Mouse (Mus musculus) CD4-positive, CD25-positive, alpha-beta regulatory T cell (primary cell): Measurements from ENCODE around the gene Olfr819. TPM values are rescaled to one million over a fixed set of nuclear protein-coding genes. Genes with fewer than 3 reads are reported as not detected.

Source experiments
- polyA plus RNA-seq: library from polyadenylated mRNA; unstranded; fragments of 100-300 nt; shearing (Covaris generic); gene quantifications from one replicate; pipeline ENCODE4 v1.2.1, GENCODE M21; 2017

The Olfr819 gene
- not detected for polyA plus RNA-seq

DNA sequence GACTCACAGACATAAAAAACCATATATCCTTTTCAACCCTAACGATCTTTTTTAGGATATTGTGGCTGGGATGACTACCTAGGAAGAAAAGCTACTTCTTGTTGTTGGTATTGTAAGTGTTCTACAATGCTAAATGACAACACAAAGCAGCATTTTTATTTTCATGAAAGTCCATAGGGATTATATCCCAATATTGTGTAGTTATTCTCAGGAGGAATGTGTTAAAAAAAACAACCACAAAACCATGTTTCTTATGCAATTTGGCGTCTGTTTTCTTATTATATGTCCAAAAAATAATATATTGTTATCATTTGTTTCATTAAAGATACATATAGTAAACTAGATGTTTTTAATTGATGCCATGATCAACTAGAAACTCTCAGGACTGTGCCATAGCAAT, at the start of gene Olfr819:
Gene Olfr819, minus strand, starts transcription at position 101 of the 400 bp plus-strand sequence.

DNA sequence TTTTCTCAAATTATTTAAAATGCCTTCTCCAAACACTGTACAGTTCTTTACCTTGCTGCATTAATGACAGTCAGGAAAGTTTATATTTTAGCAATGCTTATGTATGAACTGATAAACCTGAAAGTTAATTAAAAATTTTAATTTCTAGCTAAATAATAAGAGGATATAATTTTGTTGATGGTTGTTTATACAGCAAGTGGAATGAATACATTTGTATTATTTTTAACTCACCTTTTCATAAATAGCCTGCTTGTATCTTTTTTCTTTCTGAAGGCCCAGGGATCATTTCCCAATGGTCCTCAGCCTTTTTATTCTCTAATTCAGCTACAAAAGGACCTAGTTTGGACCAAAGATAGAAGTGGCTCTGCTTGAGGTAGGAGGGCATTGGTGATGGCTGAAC, 45.3 kb upstream of the Olfr819 start, which contains the start of gene Olfr820:
Gene Olfr820, plus strand, starts transcription at position 301 of the 400 bp plus-strand sequence.

DNA sequence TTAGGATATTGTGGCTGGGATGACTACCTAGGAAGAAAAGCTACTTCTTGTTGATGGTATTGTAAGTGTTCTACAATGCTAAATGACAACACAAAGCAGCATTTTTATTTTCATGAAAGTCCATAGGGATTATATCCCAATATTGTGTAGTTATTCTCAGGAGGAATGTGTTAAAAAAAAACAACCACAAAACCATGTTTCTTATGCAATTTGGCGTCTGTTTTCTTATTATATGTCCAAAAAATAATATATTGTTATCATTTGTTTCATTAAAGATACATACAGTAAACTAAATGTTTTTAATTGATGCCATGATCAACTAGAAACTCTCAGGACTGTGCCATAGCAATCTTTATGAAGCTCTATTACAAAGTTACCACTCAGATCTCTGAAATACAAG, 17.9 kb upstream of the Olfr819 start, which contains the start of gene Gm10310:
Gene Gm10310, minus strand, starts transcription at position 101 of the 400 bp plus-strand sequence.

DNA sequence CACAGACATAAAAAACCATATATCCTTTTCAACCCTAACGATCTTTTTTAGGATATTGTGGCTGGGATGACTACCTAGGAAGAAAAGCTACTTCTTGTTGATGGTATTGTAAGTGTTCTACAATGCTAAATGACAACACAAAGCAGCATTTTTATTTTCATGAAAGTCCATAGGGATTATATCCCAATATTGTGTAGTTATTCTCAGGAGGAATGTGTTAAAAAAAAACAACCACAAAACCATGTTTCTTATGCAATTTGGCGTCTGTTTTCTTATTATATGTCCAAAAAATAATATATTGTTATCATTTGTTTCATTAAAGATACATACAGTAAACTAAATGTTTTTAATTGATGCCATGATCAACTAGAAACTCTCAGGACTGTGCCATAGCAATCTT, 9.0 kb upstream of the Olfr819 start, which contains the start of gene Olfr247:
Gene Olfr247, minus strand, starts transcription at position 101 of the 400 bp plus-strand sequence.

DNA sequence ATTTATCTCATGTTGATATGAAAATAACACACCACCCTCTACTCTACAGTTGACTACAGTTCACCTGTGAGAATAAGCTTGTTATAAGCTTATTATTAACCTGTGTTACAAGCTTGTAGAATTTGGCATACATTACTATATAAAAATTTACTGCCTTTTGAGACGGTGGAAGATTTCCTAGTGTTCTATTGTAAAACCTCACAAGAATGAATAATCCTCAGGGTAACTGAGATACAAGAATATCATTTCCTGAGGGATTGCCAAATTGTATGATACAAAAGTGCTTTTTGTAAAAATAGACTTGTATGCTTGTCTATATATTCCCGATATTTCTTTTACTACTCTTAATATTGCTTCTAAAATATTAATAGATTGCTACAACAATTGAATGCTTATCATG, 18.1 kb downstream of the Olfr819 start, which contains the start of gene Olfr818:
Gene Olfr818, minus strand, starts transcription at position 101 of the 400 bp plus-strand sequence.

DNA sequence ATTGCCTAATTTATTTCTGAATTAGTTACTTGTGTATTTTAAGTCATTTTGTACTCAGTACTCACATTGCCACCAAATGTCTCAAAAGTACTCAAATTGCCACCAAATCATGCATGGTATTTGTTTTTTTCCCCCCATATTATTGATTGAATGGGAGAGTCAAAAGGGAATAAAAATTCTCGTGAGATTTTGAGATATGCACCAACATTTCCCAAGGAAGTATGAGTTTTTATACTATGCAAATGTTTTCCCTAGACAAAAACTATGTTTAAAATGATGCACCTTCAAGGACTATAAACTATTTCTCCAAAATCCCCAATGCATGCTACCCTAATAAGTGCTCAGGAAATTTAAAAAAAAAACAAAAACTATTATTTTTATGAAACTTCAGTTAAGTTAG, 51.6 kb downstream of the Olfr819 start, which contains the start of gene Olfr816:
Gene Olfr816, minus strand, starts transcription at position 101 of the 400 bp plus-strand sequence.

Other genes with a start within 250 kb of the Olfr819 start
- gene Olfr805, start 237.9 kb downstream of the Olfr819 start, polyA plus RNA-seq: not detected
- not detected for gene Olfr806, start 225.3 kb downstream of the Olfr819 start, polyA plus RNA-seq
- not detected for gene Olfr807, start 209.5 kb downstream of the Olfr819 start, polyA plus RNA-seq
- gene Olfr808, start 201.8 kb downstream of the Olfr819 start, polyA plus RNA-seq: not detected
- not detected for gene Olfr809, start 192.6 kb downstream of the Olfr819 start, polyA plus RNA-seq
- not detected for gene Olfr810, start 172.3 kb downstream of the Olfr819 start, polyA plus RNA-seq
- not detected for gene Olfr811, start 162.9 kb downstream of the Olfr819 start, polyA plus RNA-seq
- not detected for gene Olfr812, start 121.2 kb downstream of the Olfr819 start, polyA plus RNA-seq
- not detected for gene Olfr813, start 111.9 kb downstream of the Olfr819 start, polyA plus RNA-seq
- 0.06 TPM for gene Olfr814, start 87.4 kb downstream of the Olfr819 start, polyA plus RNA-seq
- gene Olfr815, start 61.4 kb downstream of the Olfr819 start, polyA plus RNA-seq: not detected
- gene Olfr816, start 51.7 kb downstream of the Olfr819 start, polyA plus RNA-seq: 0.11 TPM
- gene Olfr818, start 18.2 kb downstream of the Olfr819 start, polyA plus RNA-seq: not detected
- gene Olfr247, start 8.9 kb upstream of the Olfr819 start, polyA plus RNA-seq: not detected
- gene Gm10310, start 17.8 kb upstream of the Olfr819 start, polyA plus RNA-seq: 0.08 TPM
- gene Olfr820, start 45.4 kb upstream of the Olfr819 start, polyA plus RNA-seq: not detected
- not detected for gene Olfr821, start 63.1 kb upstream of the Olfr819 start, polyA plus RNA-seq
- 0.26 TPM for gene Olfr822, start 103.9 kb upstream of the Olfr819 start, polyA plus RNA-seq
- gene Olfr823, start 148.1 kb upstream of the Olfr819 start, polyA plus RNA-seq: not detected
- 0.19 TPM for gene Olfr824, start 162.7 kb upstream of the Olfr819 start, polyA plus RNA-seq
- gene Olfr825, start 199.5 kb upstream of the Olfr819 start, polyA plus RNA-seq: 0.06 TPM
- gene Olfr826, start 216.9 kb upstream of the Olfr819 start, polyA plus RNA-seq: 0.10 TPM
- not detected for gene Olfr827, start 247.1 kb upstream of the Olfr819 start, polyA plus RNA-seq